Mouse (Mus musculus): ENCODE measurements around the gene Exoc3l. TPM values are rescaled to one million over a fixed set of nuclear protein-coding genes. Genes with fewer than 3 reads are reported as not detected.

Gene Exoc3l
- polyA plus RNA-seq, 1 experiment from 2014 or later = 8.3 TPM

DNA sequence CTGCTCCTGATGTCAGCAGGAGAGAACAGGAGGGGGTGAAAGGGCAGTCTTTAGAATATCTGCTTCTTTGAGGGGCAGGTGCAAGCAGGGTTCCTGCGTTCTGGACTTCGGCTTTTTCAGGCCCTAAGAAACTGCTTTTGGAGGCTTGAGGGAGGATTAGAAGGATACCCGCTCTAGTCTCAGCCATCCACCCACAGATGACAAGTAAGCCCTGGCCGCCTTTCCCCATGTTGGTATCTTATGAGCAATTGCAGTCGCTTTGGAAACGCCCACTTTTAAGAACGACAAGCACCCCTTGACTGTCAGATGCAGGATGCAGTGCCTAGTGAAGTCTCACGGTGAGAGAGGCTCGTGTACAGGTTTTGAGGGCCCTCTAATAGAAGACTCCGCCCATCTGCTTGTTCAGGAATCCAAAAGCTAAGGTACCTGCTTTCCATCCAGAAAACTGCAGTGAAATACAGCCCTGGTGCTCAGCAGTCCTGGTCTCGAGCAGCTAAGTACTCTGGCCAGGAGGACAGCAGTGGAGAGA, 22.8 kb upstream of the Exoc3l start:
- peaks cover 59% of the 10 kb centered on the region for H3K36me3 ChIP-seq (ENCODE audit: control insufficient read depth, insufficient read depth, low read length)
- no peaks in the 10 kb centered on the region for H3K9me3 ChIP-seq (replicated peaks; ENCODE audit: control insufficient read depth, low read length)
- H3K27ac ChIP-seq (ENCODE audit: low read depth, low read length) = no peak overlapping the region
- DNase-seq (ENCODE audit: low spot score) = no peak
- WGBS = 85% methylated on average over 11 of the region's 11 CpGs
- no peak overlapping the region for H3K4me3 ChIP-seq (ENCODE audit: low read depth, low read length)
- no peaks in the 10 kb centered on the region for H3K4me1 ChIP-seq (ENCODE audit: control insufficient read depth, insufficient read depth, low read length)
- H3K4me2 ChIP-seq (ENCODE audit: low read length) = no peak overlapping the region
- no peak for ATAC-seq
- H3K27me3 ChIP-seq (replicated peaks; ENCODE audit: control insufficient read depth, insufficient read depth, low read length) = no peaks in the 10 kb centered on the region
- H3K9ac ChIP-seq (ENCODE audit: low read length) = no peak overlapping the region

DNA sequence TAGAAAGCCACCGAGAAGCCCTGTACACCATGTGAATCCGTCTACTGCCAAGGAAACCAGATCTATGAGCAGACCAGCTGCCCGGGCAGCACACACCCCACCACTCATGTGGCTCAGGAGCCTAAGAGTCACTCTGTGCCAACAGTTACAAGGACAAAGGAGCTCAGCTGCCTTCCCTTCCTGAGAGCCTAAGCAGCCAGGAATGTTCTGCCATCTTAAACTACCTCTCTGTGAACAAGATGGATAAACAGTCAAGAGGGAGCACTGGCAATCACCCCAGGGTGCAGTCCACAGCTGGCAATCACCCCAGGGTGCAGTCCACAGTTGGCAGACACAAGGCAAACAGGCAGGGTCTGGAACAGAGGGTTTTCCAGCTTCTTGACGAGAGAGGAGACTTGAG, 22.0 kb upstream of the Exoc3l start:
- Histone ChIP-seq H3K27ac (ENCODE audit: low read depth, low read length) (no peak overlapping the region), H3K4me3 (ENCODE audit: low read depth, low read length) (no peak overlapping the region), H3K9ac (ENCODE audit: low read length) (no peak overlapping the region), H3K4me1 (ENCODE audit: control insufficient read depth, insufficient read depth, low read length) (no peaks in the 10 kb centered on the region), H3K4me2 (ENCODE audit: low read length) (no peak overlapping the region), H3K9me3 (replicated peaks; ENCODE audit: control insufficient read depth, low read length) (no peaks in the 10 kb centered on the region), H3K36me3 (ENCODE audit: control insufficient read depth, insufficient read depth, low read length) (peaks cover 62% of the 10 kb centered on the region), H3K27me3 (replicated peaks; ENCODE audit: control insufficient read depth, insufficient read depth, low read length) (no peaks in the 10 kb centered on the region)
- ATAC-seq (no peak), DNase-seq (ENCODE audit: low spot score) (no peak)
- WGBS = 94% methylated on average over 4 of the region's 4 CpGs

DNA sequence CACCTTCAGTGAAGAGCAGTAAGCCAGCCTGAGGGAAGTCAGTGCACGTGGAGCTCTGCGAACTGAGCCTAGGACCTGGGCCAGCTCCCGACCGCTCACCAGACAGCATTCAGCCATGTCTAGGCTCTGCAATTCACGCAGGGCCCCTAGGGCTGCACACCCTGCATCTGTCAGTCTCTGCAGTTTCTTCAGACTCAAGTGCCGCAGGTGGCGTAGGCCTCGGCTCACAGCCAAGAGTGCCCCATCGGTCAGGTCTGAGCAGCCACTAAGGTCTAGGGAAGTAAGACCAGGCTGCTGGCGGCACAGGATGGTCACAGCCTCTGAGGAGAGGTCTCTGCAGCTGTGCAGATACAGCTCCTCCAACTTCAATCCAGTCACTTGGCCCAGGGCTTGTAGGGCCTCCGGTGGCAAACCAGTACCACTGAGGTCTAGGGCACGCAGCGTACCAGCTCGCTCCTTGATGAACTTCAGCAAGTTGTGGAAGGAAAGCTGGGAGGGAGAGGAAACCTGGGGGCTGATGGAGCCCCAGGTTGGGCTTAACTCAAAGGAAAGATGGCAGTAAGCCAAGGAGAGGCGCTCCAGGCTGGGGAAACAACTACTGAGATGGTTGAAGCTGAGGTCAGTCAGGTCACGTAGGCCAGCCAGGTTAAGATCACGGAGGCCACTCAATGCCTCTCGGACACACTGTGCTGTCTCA, 19.3 kb upstream of the Exoc3l start:
- peaks cover 71% of the 10 kb centered on the region for H3K36me3 ChIP-seq (ENCODE audit: control insufficient read depth, insufficient read depth, low read length)
- H3K9me3 ChIP-seq (replicated peaks; ENCODE audit: control insufficient read depth, low read length) = no peaks in the 10 kb centered on the region
- H3K9ac ChIP-seq (ENCODE audit: low read length) = no peak overlapping the region
- H3K27ac ChIP-seq (ENCODE audit: low read depth, low read length) = no peak overlapping the region
- no peak for ATAC-seq
- no peaks in the 10 kb centered on the region for H3K4me1 ChIP-seq (ENCODE audit: control insufficient read depth, insufficient read depth, low read length)
- no peak for DNase-seq (ENCODE audit: low spot score)
- no peaks in the 10 kb centered on the region for H3K27me3 ChIP-seq (replicated peaks; ENCODE audit: control insufficient read depth, insufficient read depth, low read length)
- H3K4me3 ChIP-seq (ENCODE audit: low read depth, low read length) = no peak overlapping the region
- 89% methylated on average over 18 of the region's 18 CpGs for WGBS
- H3K4me2 ChIP-seq (ENCODE audit: low read length) = no peak overlapping the region

DNA sequence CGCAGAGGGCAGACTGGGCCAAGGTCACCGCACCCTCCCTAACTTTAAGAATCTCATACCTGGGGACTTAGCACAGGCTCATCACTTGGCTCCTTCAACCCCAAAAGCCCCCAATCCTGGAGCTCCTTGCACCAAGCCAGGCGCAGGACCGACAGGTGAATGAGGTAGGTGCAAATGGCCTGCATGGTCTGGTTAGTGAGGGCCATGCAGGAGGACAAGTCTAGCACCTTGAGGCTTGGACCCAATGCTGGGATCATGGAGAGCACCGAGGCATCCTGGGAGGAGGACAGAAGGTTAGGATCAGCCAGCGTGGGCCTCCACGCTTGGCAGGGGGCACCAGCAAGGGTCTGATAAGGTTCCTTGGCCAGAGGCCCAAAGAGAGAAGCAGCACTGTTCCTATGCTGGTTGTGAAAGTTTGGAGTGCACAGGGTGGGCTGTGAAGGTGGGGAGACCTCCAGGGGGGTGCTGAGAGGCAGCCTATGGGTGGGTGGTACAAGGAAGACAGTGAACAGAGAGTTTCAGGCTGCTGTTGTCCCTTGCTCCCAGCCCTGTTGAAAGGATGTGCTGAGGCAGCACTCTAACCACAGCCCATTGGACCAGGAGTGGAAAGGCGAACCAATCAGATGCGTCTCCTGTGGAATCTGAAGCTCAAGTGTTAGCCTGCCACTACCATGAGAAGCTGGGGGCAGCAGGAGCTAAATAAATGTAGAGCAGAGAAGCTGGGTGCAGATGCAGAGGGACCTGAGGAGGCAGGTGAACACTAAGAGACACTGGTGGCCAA, 17.9 kb upstream of the Exoc3l start:
- no peak for ATAC-seq
- Histone ChIP-seq H3K4me3 (ENCODE audit: low read depth, low read length) (no peak overlapping the region), H3K4me2 (ENCODE audit: low read length) (no peak overlapping the region), H3K9me3 (replicated peaks; ENCODE audit: control insufficient read depth, low read length) (no peaks in the 10 kb centered on the region), H3K27me3 (replicated peaks; ENCODE audit: control insufficient read depth, insufficient read depth, low read length) (no peaks in the 10 kb centered on the region), H3K27ac (ENCODE audit: low read depth, low read length) (no peak overlapping the region), H3K36me3 (ENCODE audit: control insufficient read depth, insufficient read depth, low read length) (peaks cover 72% of the 10 kb centered on the region), H3K9ac (ENCODE audit: low read length) (no peak overlapping the region), H3K4me1 (ENCODE audit: control insufficient read depth, insufficient read depth, low read length) (no peaks in the 10 kb centered on the region)
- no peak for DNase-seq (ENCODE audit: low spot score)
- 87% methylated on average over 9 of the region's 9 CpGs for WGBS

DNA sequence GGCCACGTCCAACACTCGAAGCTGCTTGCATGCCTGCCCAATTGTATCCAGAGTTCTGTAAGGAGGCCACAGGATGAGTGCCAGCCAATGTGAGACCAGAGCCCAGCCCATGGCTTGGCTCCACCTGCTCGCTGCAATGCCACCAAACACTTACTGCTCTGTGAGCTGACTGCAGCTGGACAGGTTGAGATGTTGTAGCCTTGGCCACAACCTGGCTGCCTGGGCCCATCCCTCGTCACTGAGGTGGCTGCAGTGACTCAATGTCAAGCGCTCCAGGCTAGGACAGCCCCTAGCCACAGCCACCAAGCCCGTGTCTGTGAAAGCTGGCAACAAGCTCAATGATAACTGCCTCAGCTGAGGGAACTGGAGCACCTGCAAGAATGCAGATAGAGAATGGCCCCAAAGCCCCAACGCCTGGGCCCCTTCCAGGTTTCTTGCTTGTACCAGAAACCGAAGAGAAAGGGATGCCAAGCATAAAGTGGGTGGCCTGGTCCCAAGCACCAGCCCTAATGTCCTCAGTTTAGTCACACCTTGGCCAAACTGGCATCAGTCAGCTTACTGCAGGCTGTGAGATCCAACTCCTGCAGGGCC, 17.1 kb upstream of the Exoc3l start:
- WGBS = 93% methylated on average over 8 of the region's 8 CpGs
- no peaks in the 10 kb centered on the region for H3K9me3 ChIP-seq (replicated peaks; ENCODE audit: control insufficient read depth, low read length)
- ATAC-seq (no peak), DNase-seq (ENCODE audit: low spot score) (no peak)
- no peak overlapping the region for H3K4me2 ChIP-seq (ENCODE audit: low read length)
- H3K27me3 ChIP-seq (replicated peaks; ENCODE audit: control insufficient read depth, insufficient read depth, low read length) = no peaks in the 10 kb centered on the region
- no peak overlapping the region for H3K4me3 ChIP-seq (ENCODE audit: low read depth, low read length)
- peaks cover 74% of the 10 kb centered on the region for H3K36me3 ChIP-seq (ENCODE audit: control insufficient read depth, insufficient read depth, low read length)
- H3K4me1 ChIP-seq (ENCODE audit: control insufficient read depth, insufficient read depth, low read length) = no peaks in the 10 kb centered on the region
- H3K9ac ChIP-seq (ENCODE audit: low read length) = no peak overlapping the region
- no peak overlapping the region for H3K27ac ChIP-seq (ENCODE audit: low read depth, low read length)

DNA sequence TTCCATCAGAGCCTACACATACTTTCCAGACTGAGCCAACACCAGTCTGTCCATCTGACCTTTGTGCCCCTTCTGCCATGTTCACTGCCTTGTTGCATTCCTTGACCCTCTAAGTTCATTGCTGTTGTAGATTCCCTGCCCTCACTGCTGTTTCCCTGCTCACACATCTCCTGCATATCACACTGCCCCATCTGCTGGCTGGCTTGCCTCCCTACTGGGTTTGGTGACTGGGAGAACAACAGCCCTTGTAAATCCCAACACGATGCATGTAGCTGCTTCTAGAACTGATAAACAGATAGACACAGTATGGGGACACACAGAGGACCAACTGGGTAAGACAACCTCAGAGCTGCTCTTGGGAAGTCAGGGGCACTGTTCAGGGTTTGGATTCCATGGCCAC, 15.8 kb upstream of the Exoc3l start:
- no peak for ATAC-seq
- Histone ChIP-seq H3K9me3 (replicated peaks; ENCODE audit: control insufficient read depth, low read length) (no peaks in the 10 kb centered on the region), H3K27ac (ENCODE audit: low read depth, low read length) (no peak overlapping the region), H3K4me2 (ENCODE audit: low read length) (no peak overlapping the region), H3K4me1 (ENCODE audit: control insufficient read depth, insufficient read depth, low read length) (no peaks in the 10 kb centered on the region), H3K36me3 (ENCODE audit: control insufficient read depth, insufficient read depth, low read length) (peaks cover 79% of the 10 kb centered on the region), H3K9ac (ENCODE audit: low read length) (no peak overlapping the region), H3K27me3 (replicated peaks; ENCODE audit: control insufficient read depth, insufficient read depth, low read length) (no peaks in the 10 kb centered on the region), H3K4me3 (ENCODE audit: low read depth, low read length) (no peak overlapping the region)
- 83% methylated on average over 1 of the region's 1 CpGs for WGBS
- DNase-seq (ENCODE audit: low spot score) = no peak

DNA sequence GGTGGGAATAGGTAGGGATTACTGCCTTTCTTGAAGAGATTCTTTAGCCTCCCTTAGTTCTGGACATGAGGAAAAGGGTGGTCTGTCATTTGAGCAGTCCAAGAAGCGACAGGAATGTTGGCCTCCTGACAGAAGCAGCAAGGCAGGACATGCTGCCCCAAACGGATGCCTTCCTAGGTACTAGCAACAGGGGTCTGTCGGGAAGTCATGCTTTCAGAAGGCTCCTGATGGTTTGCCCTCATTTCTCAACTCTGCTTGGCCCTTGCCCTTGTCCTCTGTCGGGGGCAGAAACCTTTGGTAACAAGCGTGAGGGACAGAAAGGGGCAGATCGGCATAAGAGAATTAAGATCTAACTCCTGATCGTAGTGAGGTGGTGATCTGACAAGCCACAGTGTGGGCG, 14.2 kb upstream of the Exoc3l start:
- Histone ChIP-seq H3K27ac (ENCODE audit: low read depth, low read length) (no peak overlapping the region), H3K4me2 (ENCODE audit: low read length) (no peak overlapping the region), H3K9ac (ENCODE audit: low read length) (no peak overlapping the region), H3K4me1 (ENCODE audit: control insufficient read depth, insufficient read depth, low read length) (0 out of 2 replicates have a peak, but pooled peaks cover 3% of the 10 kb centered on the region), H3K9me3 (replicated peaks; ENCODE audit: control insufficient read depth, low read length) (no peaks in the 10 kb centered on the region), H3K4me3 (ENCODE audit: low read depth, low read length) (no peak overlapping the region), H3K27me3 (replicated peaks; ENCODE audit: control insufficient read depth, insufficient read depth, low read length) (no peaks in the 10 kb centered on the region), H3K36me3 (ENCODE audit: control insufficient read depth, insufficient read depth, low read length) (peaks cover 69% of the 10 kb centered on the region)
- 86% methylated on average over 8 of the region's 8 CpGs for WGBS
- ATAC-seq (no peak), DNase-seq (ENCODE audit: low spot score) (no peak)

DNA sequence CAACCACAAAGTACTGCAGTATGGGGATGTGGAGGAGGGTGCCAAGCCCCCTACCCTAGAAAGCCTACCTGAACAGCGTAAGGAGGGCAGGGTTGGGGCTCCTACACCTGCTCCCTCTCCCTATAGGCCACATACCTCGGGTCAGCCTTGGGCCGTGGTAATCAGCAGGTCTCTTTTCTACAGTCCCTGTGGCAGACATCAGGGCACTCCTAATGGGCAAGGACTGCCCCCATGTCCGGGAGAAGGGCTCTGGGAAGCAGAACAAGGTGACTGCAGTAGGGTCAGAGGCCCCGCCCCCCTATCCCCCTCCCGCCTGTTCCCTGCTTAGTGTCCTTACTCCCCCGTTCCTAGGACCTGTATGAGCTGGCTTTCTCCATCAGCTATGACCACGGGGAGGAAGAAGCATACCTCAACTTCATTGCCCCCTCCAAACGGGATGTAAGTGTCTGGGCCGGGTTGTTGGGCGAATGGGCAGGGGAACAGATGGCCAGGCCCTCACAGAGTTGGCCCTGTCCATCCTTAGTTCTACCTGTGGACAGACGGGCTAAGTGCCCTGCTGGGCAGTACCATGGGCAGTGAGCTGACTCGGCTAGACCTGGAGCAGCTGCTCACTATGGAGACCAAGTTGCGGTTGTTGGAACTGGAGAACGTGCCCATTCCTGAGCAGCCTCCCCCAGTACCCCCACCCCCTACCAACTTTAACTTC, 13.4 kb upstream of the Exoc3l start:
- Histone ChIP-seq H3K27me3 (replicated peaks; ENCODE audit: control insufficient read depth, insufficient read depth, low read length) (no peaks in the 10 kb centered on the region), H3K4me3 (ENCODE audit: low read depth, low read length) (no peak overlapping the region), H3K36me3 (ENCODE audit: control insufficient read depth, insufficient read depth, low read length) (peaks cover 68% of the 10 kb centered on the region), H3K4me1 (ENCODE audit: control insufficient read depth, insufficient read depth, low read length) (0 out of 2 replicates have a peak, but pooled peaks cover 3% of the 10 kb centered on the region), H3K4me2 (ENCODE audit: low read length) (no peak overlapping the region), H3K9me3 (replicated peaks; ENCODE audit: control insufficient read depth, low read length) (no peaks in the 10 kb centered on the region), H3K27ac (ENCODE audit: low read depth, low read length) (no peak overlapping the region), H3K9ac (ENCODE audit: low read length) (no peak overlapping the region)
- ATAC-seq (no peak), DNase-seq (ENCODE audit: low spot score) (no peak)
- WGBS = 81% methylated on average over 15 of the region's 15 CpGs
